Mouse (Mus musculus): ENCODE measurements around the gene Rasl12.

Rasl12 gene

GRCm38 (mm10) chr9:65435671-65436301, 37.5 kb downstream of the Rasl12 start, which contains the start of gene Mtfmt:
Mtfmt (plus strand) TSS chr9:65435782.
- DNase-seq (ENCODE audit: low read depth, low spot score), result peak; percentile 93

GRCm38 (mm10) chr9:65444692-65445091, 46.4 kb downstream of the Rasl12 start:
- no peak for DNase-seq (ENCODE audit: low read depth, low spot score)

- no peak for DNase-seq (ENCODE audit: low read depth, low spot score)
Measured at GRCm38 (mm10) chr9:65447951-65448350, 49.6 kb downstream of the Rasl12 start.

- DNase-seq (ENCODE audit: low read depth, low spot score), result no peak
Measured at GRCm38 (mm10) chr9:65458975-65459374, 60.7 kb downstream of the Rasl12 start.

GRCm38 (mm10) chr9:65460198-65460597, 61.9 kb downstream of the Rasl12 start:
- DNase-seq (ENCODE audit: low read depth, low spot score), result no peak

GRCm38 (mm10) chr9:65460732-65461442, 62.6 kb downstream of the Rasl12 start, which contains the start of gene Spg21:
Spg21 (plus strand) TSS chr9:65460947.
- DNase-seq (ENCODE audit: low read depth, low spot score), result peak; percentile 91

- no peak for DNase-seq (ENCODE audit: low read depth, low spot score)
Measured at GRCm38 (mm10) chr9:65462544-65462943, 64.2 kb downstream of the Rasl12 start.

- no peak for DNase-seq (ENCODE audit: low read depth, low spot score)
Measured at GRCm38 (mm10) chr9:65464161-65464560, 65.9 kb downstream of the Rasl12 start.
